Mouse (Mus musculus): ENCODE data around the gene Rbm28.
"Not testable (repeated sequence)": the region's sequence is repeated elsewhere in the genome, so short reads cannot be mapped to it uniquely, and the experiment has no call there.

Rbm28 gene

DNA sequence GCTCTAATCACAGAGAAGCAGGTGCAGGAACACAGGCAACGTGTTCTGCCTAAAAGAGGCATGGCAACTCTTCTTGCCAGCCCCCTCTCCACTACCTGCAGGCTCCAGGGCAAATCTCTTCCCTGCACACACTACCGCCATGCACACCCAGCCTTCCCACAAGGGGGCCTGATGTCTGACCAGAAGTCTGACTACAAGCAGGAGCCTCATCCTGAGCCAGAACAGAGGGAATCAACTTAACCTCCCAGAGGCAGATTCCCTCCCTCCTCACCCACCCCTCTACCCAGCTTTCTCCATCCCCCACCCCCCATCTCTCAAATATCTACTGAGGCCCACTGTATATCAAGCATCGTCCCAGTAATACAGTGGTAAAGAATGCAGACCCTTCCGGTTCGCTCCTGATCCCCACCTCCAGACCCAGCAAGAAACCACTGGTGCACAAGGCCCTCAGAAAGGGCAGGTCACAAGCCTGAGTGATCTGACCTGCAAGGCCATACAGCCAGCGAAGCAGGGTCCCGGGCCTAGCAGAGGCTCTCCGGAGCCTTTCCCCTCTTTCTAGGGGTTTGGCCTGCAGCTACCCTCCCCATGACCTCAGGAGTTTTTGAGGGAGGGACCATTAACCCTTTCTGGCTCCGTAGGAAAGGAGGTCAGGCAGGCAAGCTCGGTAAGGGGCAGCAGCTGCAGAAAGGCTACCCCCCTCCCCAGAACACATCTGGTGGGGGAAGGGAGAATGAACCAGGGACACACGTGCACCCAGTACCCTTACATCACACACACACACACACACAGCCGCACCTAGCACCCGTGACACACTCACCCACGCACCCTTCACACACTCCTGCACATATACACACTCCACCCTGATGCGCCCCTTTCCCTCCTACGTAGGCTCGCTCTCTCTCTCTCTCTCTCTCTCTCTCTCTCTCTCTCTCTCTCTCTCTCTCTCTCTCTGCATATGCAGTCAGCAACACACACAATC is 13.4 kb upstream of the Rbm28 start:
- H3K4me1 ChIP-seq (replicated peaks; ENCODE audit: low read depth, low read length) = peaks cover 30% of the 10 kb centered on the region
- H3K4me3 ChIP-seq (replicated peaks; ENCODE audit: low read length) = peak overlapping the region; percentile 87
- H3K27me3 ChIP-seq (ENCODE audit: insufficient read depth, low read length) = peaks cover 93% of the 10 kb centered on the region
- TF ChIP-seq NANOG (IDR thresholded peaks at IDR 0.05; ENCODE audit: borderline replicate concordance, low read length) (no peak), POU5F1 (IDR thresholded peaks at IDR 0.05; ENCODE audit: borderline replicate concordance, low read length) (no peak), CTCF (conservative IDR thresholded peaks at IDR 0.05; ENCODE audit: low read length) (no peak)
- no peaks in the 10 kb centered on the region for H3K9me3 ChIP-seq (ENCODE audit: low read length)
- H3K36me3 ChIP-seq (ENCODE audit: insufficient read depth, low read length) = no peaks in the 10 kb centered on the region

DNA sequence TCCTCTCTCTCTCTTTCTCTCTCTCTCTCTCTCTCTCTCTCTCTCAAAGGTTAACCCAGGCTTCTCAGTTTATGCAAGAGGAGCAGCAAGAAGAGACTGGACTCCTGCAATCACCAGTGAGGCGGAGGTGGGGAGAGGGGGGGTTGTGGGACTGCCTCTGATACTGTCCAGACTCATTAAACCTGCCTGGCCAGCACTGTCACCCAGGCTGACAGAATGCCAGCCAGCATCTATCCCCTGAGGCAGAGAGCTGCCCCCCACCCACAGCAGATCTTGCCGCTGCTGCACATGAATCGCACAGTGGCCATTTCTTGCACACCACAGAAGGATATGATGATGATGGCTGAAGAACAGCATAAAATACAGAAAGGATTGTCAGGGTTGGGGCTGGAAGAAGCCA is 10.3 kb upstream of the Rbm28 start:
- Histone ChIP-seq H3K9me3 (ENCODE audit: low read length) (no peaks in the 10 kb centered on the region), H3K36me3 (ENCODE audit: insufficient read depth, low read length) (no peaks in the 10 kb centered on the region), H3K4me3 (replicated peaks; ENCODE audit: low read length) (no peak overlapping the region), H3K4me1 (replicated peaks; ENCODE audit: low read depth, low read length) (peaks cover 33% of the 10 kb centered on the region), H3K27me3 (ENCODE audit: insufficient read depth, low read length) (peaks cover 98% of the 10 kb centered on the region)
- no peak for TF ChIP-seq NANOG (IDR thresholded peaks at IDR 0.05; ENCODE audit: borderline replicate concordance, low read length)
- no peak for TF ChIP-seq POU5F1 (IDR thresholded peaks at IDR 0.05; ENCODE audit: borderline replicate concordance, low read length)
- no peak for TF ChIP-seq CTCF (conservative IDR thresholded peaks at IDR 0.05; ENCODE audit: low read length)

DNA sequence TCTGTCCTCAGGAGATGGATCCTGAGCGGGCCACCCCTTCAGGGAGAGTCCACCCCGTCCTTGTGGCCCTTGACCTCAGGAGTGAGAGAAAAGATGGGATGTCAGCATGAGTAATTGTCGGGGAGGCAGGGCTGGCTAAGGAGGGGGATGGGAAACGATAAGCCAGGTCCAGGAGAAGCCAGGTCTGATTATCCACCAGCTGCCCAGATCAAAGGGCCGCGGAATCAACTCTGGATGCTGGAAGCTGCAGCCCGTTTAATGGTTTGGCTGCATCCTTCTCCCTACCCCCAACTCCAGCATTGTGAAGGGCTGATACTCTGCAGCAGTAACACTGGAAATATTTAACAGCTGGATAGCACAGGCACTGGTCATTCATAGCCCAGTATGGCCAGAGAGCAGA is 9.6 kb upstream of the Rbm28 start:
- TF ChIP-seq POU5F1 (IDR thresholded peaks at IDR 0.05; ENCODE audit: borderline replicate concordance, low read length) (no peak), CTCF (conservative IDR thresholded peaks at IDR 0.05; ENCODE audit: low read length) (no peak), NANOG (IDR thresholded peaks at IDR 0.05; ENCODE audit: borderline replicate concordance, low read length) (no peak)
- H3K27me3 ChIP-seq (ENCODE audit: insufficient read depth, low read length) = peaks cover 98% of the 10 kb centered on the region
- no peaks in the 10 kb centered on the region for H3K36me3 ChIP-seq (ENCODE audit: insufficient read depth, low read length)
- no peak overlapping the region for H3K4me3 ChIP-seq (replicated peaks; ENCODE audit: low read length)
- no peaks in the 10 kb centered on the region for H3K9me3 ChIP-seq (ENCODE audit: low read length)
- peaks cover 35% of the 10 kb centered on the region for H3K4me1 ChIP-seq (replicated peaks; ENCODE audit: low read depth, low read length)

DNA sequence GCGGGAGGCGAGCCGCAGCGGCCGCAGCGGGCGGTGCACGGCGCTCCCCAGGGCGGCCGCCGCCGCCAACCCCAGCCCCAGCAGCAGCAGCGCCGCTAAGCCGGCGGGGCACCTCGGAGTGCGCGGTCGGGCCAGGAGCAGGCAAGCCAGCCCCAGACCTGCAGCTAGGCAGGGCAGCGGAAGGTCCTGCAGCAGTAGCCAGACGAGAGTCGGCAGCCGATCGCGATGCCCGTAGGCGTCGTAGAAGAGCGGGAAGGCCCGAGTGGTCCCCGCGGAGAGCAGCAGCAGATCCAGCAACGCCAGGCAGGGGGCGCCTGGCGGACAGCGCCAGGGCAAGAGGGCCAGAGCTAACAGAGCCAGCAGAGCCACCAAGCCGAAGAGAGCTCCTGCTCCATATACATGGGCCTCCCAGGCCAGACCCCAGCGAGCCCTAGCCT is 6.2 kb upstream of the Rbm28 start:
- Histone ChIP-seq H3K27me3 (ENCODE audit: insufficient read depth, low read length) (peaks cover 84% of the 10 kb centered on the region), H3K4me1 (replicated peaks; ENCODE audit: low read depth, low read length) (peaks cover 12% of the 10 kb centered on the region), H3K9me3 (ENCODE audit: low read length) (no peaks in the 10 kb centered on the region), H3K36me3 (ENCODE audit: insufficient read depth, low read length) (no peaks in the 10 kb centered on the region), H3K4me3 (replicated peaks; ENCODE audit: low read length) (peak overlapping the region; percentile 89)
- TF ChIP-seq CTCF (conservative IDR thresholded peaks at IDR 0.05; ENCODE audit: low read length) = peak; percentile 57
- TF ChIP-seq POU5F1 (IDR thresholded peaks at IDR 0.05; ENCODE audit: borderline replicate concordance, low read length) = no peak

DNA sequence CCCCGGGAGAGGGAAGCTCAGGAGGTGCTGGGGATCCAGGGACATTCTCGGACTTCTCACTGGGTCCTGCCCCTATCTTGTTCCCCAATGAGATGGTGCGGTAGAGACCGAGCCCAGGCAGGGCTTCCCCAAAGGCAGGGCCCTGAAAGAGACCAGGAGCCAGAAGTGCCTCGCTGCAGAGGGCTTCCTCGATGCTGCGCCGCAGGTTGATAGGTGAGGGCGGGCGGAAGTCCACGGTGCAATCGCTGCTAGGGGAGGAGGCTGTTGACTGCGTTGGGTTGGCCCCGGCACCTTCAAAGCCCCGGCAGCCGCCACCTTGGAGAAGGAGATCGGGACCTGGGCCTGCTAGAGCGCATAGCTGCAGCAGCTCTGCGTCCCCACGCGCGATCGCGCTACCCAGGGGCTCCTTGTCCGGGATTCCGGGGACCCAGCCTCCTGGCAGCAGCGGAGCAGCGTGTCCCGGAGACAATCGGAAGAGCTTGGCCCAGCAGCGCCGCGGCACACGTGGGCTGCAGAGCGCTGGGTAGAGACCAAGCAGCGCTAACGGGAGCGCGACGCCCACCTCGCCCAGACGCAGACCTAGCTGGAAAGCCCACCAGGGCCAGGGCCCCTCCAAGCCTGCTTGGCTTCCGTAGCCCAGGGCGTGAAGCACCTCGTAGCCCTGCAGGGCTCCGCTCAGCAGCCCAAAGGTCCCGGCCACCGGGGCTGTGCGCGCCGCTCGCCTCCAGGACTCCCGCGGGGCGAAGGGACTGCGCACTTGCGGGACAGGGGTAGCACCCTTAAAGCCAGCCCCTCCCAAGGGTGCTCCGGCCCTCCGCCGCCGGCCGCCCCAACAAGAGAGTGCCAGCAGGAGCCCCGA is 5.5 kb upstream of the Rbm28 start:
- H3K27me3 ChIP-seq (ENCODE audit: insufficient read depth, low read length) = peaks cover 77% of the 10 kb centered on the region
- H3K9me3 ChIP-seq (ENCODE audit: low read length) = no peaks in the 10 kb centered on the region
- peaks cover 12% of the 10 kb centered on the region for H3K4me1 ChIP-seq (replicated peaks; ENCODE audit: low read depth, low read length)
- H3K4me3 ChIP-seq (replicated peaks; ENCODE audit: low read length) = peak overlapping the region; percentile 89
- no peaks in the 10 kb centered on the region for H3K36me3 ChIP-seq (ENCODE audit: insufficient read depth, low read length)
- no peak for TF ChIP-seq NANOG (IDR thresholded peaks at IDR 0.05; ENCODE audit: borderline replicate concordance, low read length)
- no peak for TF ChIP-seq CTCF (conservative IDR thresholded peaks at IDR 0.05; ENCODE audit: low read length)
- no peak for TF ChIP-seq POU5F1 (IDR thresholded peaks at IDR 0.05; ENCODE audit: borderline replicate concordance, low read length)

DNA sequence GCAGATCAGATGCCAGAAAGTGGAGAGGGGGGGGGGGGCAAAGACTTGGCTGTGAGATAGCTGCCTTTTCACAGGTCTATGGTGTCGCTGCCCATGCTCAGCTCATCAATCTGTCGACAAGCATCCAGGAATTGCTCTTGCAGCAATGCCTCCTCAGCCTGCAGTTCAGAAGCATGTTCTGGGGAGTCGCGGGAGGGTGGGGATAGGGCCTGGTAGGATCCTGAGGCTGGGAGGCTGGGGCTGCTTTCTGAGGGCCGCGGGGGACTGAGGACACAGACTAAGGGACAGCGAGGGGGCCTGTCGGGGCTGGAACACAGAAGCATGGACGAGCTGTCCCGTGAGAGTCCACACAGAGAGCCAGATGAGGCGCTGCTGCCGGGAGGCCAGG is 4.9 kb upstream of the Rbm28 start:
- peaks cover 15% of the 10 kb centered on the region for H3K4me1 ChIP-seq (replicated peaks; ENCODE audit: low read depth, low read length)
- H3K36me3 ChIP-seq (ENCODE audit: insufficient read depth, low read length) = no peaks in the 10 kb centered on the region
- peaks cover 71% of the 10 kb centered on the region for H3K27me3 ChIP-seq (ENCODE audit: insufficient read depth, low read length)
- peak overlapping the region; percentile 89 for H3K4me3 ChIP-seq (replicated peaks; ENCODE audit: low read length)
- TF ChIP-seq NANOG (IDR thresholded peaks at IDR 0.05; ENCODE audit: borderline replicate concordance, low read length) = no peak
- no peak for TF ChIP-seq POU5F1 (IDR thresholded peaks at IDR 0.05; ENCODE audit: borderline replicate concordance, low read length)
- no peak for TF ChIP-seq CTCF (conservative IDR thresholded peaks at IDR 0.05; ENCODE audit: low read length)
- no peaks in the 10 kb centered on the region for H3K9me3 ChIP-seq (ENCODE audit: low read length)

DNA sequence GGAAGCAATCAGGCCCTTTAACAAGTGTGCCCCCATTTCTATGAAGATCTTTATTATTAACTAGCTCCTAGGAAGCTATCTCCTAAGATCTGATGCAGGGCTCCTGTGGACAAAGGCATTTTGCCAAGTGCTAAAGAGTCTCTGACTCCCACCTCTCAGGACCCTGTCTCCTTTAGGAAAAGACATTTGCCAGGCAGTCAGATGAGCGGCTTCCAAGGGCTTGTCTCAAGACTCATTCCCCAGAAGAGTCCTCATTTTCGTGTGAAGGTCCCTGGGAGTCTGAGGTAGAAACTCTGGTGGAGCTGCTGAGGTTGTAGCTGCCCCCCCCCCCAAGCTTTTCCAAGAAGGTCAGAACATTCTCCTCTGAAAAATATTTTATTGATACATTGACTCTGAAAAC is 4.1 kb upstream of the Rbm28 start:
- no peaks in the 10 kb centered on the region for H3K36me3 ChIP-seq (ENCODE audit: insufficient read depth, low read length)
- no peak overlapping the region for H3K4me3 ChIP-seq (replicated peaks; ENCODE audit: low read length)
- TF ChIP-seq CTCF (conservative IDR thresholded peaks at IDR 0.05; ENCODE audit: low read length) (no peak), POU5F1 (IDR thresholded peaks at IDR 0.05; ENCODE audit: borderline replicate concordance, low read length) (no peak), NANOG (IDR thresholded peaks at IDR 0.05; ENCODE audit: borderline replicate concordance, low read length) (no peak)
- no peaks in the 10 kb centered on the region for H3K9me3 ChIP-seq (ENCODE audit: low read length)
- peaks cover 18% of the 10 kb centered on the region for H3K4me1 ChIP-seq (replicated peaks; ENCODE audit: low read depth, low read length)
- H3K27me3 ChIP-seq (ENCODE audit: insufficient read depth, low read length) = peaks cover 63% of the 10 kb centered on the region

DNA sequence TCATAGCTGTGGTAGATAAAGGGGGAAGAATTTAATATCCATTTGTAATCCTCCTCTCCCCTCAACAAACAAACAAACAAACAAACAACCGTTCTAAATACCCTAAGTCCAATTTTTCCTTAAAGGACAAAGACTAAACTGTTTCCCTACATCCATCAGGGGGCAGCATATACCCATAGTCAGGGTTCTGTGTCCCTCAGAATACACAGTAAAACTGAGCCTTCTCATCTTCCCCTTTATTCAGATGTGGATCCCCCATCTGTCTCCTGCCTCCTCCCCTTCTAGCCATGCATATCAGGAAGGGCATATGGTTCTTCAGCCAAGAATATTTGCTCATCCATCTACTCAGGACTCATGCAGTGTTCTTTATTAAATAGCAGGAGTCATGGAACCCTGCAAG is 1.4 kb upstream of the Rbm28 start:
- TF ChIP-seq POU5F1 (IDR thresholded peaks at IDR 0.05; ENCODE audit: borderline replicate concordance, low read length) (no peak), CTCF (conservative IDR thresholded peaks at IDR 0.05; ENCODE audit: low read length) (0 out of 2 replicates have a peak, but pooled peaks have one; percentile 29)
- no peak overlapping the region for H3K4me3 ChIP-seq (replicated peaks; ENCODE audit: low read length)
- H3K9me3 ChIP-seq (ENCODE audit: low read length) = no peaks in the 10 kb centered on the region

DNA sequence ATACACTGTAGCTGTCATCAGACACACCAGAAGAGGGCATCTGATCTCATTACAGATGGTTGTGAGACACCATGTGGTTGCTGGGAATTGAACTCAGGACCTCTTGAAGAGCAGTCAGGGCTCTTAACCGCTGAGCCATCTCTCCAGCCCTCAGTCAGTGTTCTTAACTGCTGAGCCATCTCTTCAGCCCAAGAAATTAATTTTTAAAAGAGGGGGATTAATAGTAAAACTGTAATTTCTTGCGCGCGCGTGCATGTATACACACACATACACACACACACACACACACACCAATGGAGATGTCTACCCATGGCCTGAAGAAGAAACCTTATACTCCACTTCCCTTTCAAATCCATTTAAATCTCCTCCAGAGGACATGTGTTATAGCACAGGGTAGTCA is 3.5 kb downstream of the Rbm28 start:
- Histone ChIP-seq H3K36me3 (ENCODE audit: insufficient read depth, low read length) (peaks cover 45% of the 10 kb centered on the region), H3K4me1 (replicated peaks; ENCODE audit: low read depth, low read length) (peaks cover 22% of the 10 kb centered on the region)
- H3K27me3 ChIP-seq (ENCODE audit: insufficient read depth, low read length); H3K9me3 ChIP-seq (ENCODE audit: low read length); H3K4me3 ChIP-seq (replicated peaks; ENCODE audit: low read length): not testable (repeated sequence)

More for the DNA sequence above, 1.4 kb upstream of the Rbm28 start:
- Histone ChIP-seq H3K27me3 (ENCODE audit: insufficient read depth, low read length) (peaks cover 36% of the 10 kb centered on the region), H3K36me3 (ENCODE audit: insufficient read depth, low read length) (no peaks in the 10 kb centered on the region; the same call in 1 of the 2 replicates), H3K4me1 (replicated peaks; ENCODE audit: low read depth, low read length) (peaks cover 31% of the 10 kb centered on the region)

Data from E14TG2a.4 (cell line).